Mouse (Mus musculus) neural tube, embryonic 15.5 days (tissue): Measurements from ENCODE around the gene Abcd2. TPM values are rescaled to one million over a fixed set of nuclear protein-coding genes. Genes with fewer than 3 reads are reported as not detected.

Experiments
- ATAC-seq: fragments of 200-750 bp; cut with Nextera tagmentation; 2 replicates; pipeline ENCODE4 v1.8.0; 2017; ENCODE audit warnings: mild to moderate bottlenecking, moderate TSS enrichment, moderate library complexity; ENCODE audit not compliant: low FRiP score
- H3K27ac ChIP-seq: fragments of 300-500 bp; sonication (generic); replicated peaks from 2 replicates; pipeline ENCODE4 v1.5.1; 2015; ENCODE audit warnings: mild to moderate bottlenecking, inconsistent platforms
- H3K27me3 ChIP-seq: fragments of 300-500 bp; sonication (generic); replicated peaks from 2 replicates; pipeline ENCODE4 v1.6.1; 2015; ENCODE audit warnings: inconsistent platforms
- H3K36me3 ChIP-seq: fragments of 300-500 bp; sonication (generic); 2 replicates; pipeline ENCODE4 v1.6.1; 2015; ENCODE audit warnings: inconsistent platforms
- H3K4me1 ChIP-seq: fragments of 300-500 bp; sonication (generic); 2 replicates; pipeline ENCODE4 v1.6.1; 2015; ENCODE audit warnings: inconsistent platforms
- H3K4me2 ChIP-seq: fragments of 300-500 bp; sonication (generic); 2 replicates; pipeline ENCODE4 v1.6.1; 2015; ENCODE audit warnings: inconsistent platforms, mild to moderate bottlenecking, moderate library complexity
- H3K4me3 ChIP-seq: fragments of 300-500 bp; sonication (generic); replicated peaks from 2 replicates; pipeline ENCODE4 v1.5.1; 2015; ENCODE audit warnings: mild to moderate bottlenecking, inconsistent platforms
- H3K9ac ChIP-seq: fragments of 300-500 bp; sonication (generic); replicated peaks from 2 replicates; pipeline ENCODE4 v1.6.1; 2015; ENCODE audit warnings: mild to moderate bottlenecking, inconsistent platforms
- H3K9me3 ChIP-seq: fragments of 300-500 bp; sonication (generic); replicated peaks from 2 replicates; pipeline ENCODE4 v1.6.1; 2016; ENCODE audit warnings: inconsistent platforms
- WGBS: fragments of 180-500 bp; shearing (Covaris S2); methylation state at CpG from one replicate; pipeline ENCODE4 v1.1.7; 2015; ENCODE audit warnings: mixed read lengths; 5-methylcytosine and 5-hydroxymethylcytosine counted together
- polyA plus RNA-seq: library from polyadenylated mRNA; unstranded; fragments of >200 nt; fragmentation: Nextera tagmentation; extraction: Ambion mirVana; gene quantifications from 2 replicates; pipeline ENCODE4 v1.2.1, GENCODE M21; 2015

Abcd2 gene
- polyA plus RNA-seq: 4.7 and 5.2 TPM in 2 replicates

- WGBS: under 1% methylated on average over 22 of the region's 22 CpGs
- H3K4me2 ChIP-seq: peak within 1 kb of the TSS; percentile 87
- H3K27me3 ChIP-seq: no peaks in the 10 kb centered on the region
- peak within 1 kb of the TSS; percentile 59 for H3K9ac ChIP-seq
- peak within 1 kb of the TSS; percentile 87 for H3K27ac ChIP-seq
- peak; percentile 93 for ATAC-seq
- no peaks in the 10 kb centered on the region for H3K36me3 ChIP-seq
- H3K4me1 ChIP-seq: peaks cover 21% of the 10 kb centered on the region
- H3K9me3 ChIP-seq: no peaks in the 10 kb centered on the region
- H3K4me3 ChIP-seq: peak within 1 kb of the TSS; percentile 51
These were observed at the start of gene Abcd2 for GRCm38 (mm10) chr15:91191412-91192222. Gene Abcd2 (minus strand): TSS chr15:91191799.

- 90% methylated on average over 3 of the region's 3 CpGs for WGBS
- no peak overlapping the region for H3K4me2 ChIP-seq
- H3K27me3 ChIP-seq: no peaks in the 10 kb centered on the region
- no peak overlapping the region for H3K27ac ChIP-seq
- no peak overlapping the region for H3K9ac ChIP-seq
- H3K4me3 ChIP-seq: no peak overlapping the region
- no peaks in the 10 kb centered on the region for H3K4me1 ChIP-seq
- no peaks in the 10 kb centered on the region for H3K9me3 ChIP-seq
- no peaks in the 10 kb centered on the region for H3K36me3 ChIP-seq
- no peak for ATAC-seq
These were observed 49.2 kb upstream of the Abcd2 start for GRCm38 (mm10) chr15:91240683-91241335.

GRCm38 (mm10) chr15:91237294-91237693 lies 45.7 kb upstream of the Abcd2 start:
- ATAC-seq: no peak
- no peak overlapping the region for H3K9ac ChIP-seq
- H3K4me2 ChIP-seq: no peak overlapping the region
- H3K27ac ChIP-seq: no peak overlapping the region
- no peaks in the 10 kb centered on the region for H3K27me3 ChIP-seq
- H3K9me3 ChIP-seq: no peaks in the 10 kb centered on the region
- no peak overlapping the region for H3K4me3 ChIP-seq
- 90% methylated on average over 5 of the region's 5 CpGs for WGBS
- H3K4me1 ChIP-seq: no peaks in the 10 kb centered on the region
- no peaks in the 10 kb centered on the region for H3K36me3 ChIP-seq

GRCm38 (mm10) chr15:91206518-91206917 lies 14.9 kb upstream of the Abcd2 start:
- ATAC-seq: no peak
- no peak overlapping the region for H3K9ac ChIP-seq
- WGBS: 86% methylated on average over 5 of the region's 5 CpGs

GRCm38 (mm10) chr15:91203521-91203920 lies 11.9 kb upstream of the Abcd2 start:
- Histone ChIP-seq H3K4me3 (no peak overlapping the region), H3K27ac (no peak overlapping the region), H3K9me3 (no peaks in the 10 kb centered on the region), H3K9ac (no peak overlapping the region), H3K4me1 (no peaks in the 10 kb centered on the region), H3K27me3 (no peaks in the 10 kb centered on the region), H3K36me3 (no peaks in the 10 kb centered on the region), H3K4me2 (no peak overlapping the region)
- ATAC-seq: no peak
- WGBS: 79% methylated on average over 3 of the region's 3 CpGs

More at GRCm38 (mm10) chr15:91206518-91206917, 14.9 kb upstream of the Abcd2 start:
- Histone ChIP-seq H3K4me1 (no peaks in the 10 kb centered on the region), H3K9me3 (no peaks in the 10 kb centered on the region), H3K27me3 (no peaks in the 10 kb centered on the region), H3K4me3 (no peak overlapping the region), H3K4me2 (no peak overlapping the region), H3K27ac (no peak overlapping the region), H3K36me3 (no peaks in the 10 kb centered on the region)

GRCm38 (mm10) chr15:91202486-91202885 lies 10.9 kb upstream of the Abcd2 start:
- Histone ChIP-seq H3K4me1 (no peaks in the 10 kb centered on the region), H3K4me3 (no peak overlapping the region), H3K9ac (no peak overlapping the region), H3K27ac (no peak overlapping the region), H3K27me3 (no peaks in the 10 kb centered on the region), H3K9me3 (no peaks in the 10 kb centered on the region), H3K36me3 (no peaks in the 10 kb centered on the region), H3K4me2 (no peak overlapping the region)
- 93% methylated on average over 1 of the region's 1 CpGs for WGBS
- ATAC-seq: no peak

- H3K4me1 ChIP-seq: no peaks in the 10 kb centered on the region
- 93% methylated on average over 1 of the region's 1 CpGs for WGBS
- no peaks in the 10 kb centered on the region for H3K9me3 ChIP-seq
- H3K36me3 ChIP-seq: no peaks in the 10 kb centered on the region
- ATAC-seq: no peak
- no peak overlapping the region for H3K27ac ChIP-seq
- no peak overlapping the region for H3K4me2 ChIP-seq
- no peaks in the 10 kb centered on the region for H3K27me3 ChIP-seq
- H3K9ac ChIP-seq: no peak overlapping the region
- H3K4me3 ChIP-seq: no peak overlapping the region
These were observed 9.2 kb upstream of the Abcd2 start for GRCm38 (mm10) chr15:91200833-91201232.

GRCm38 (mm10) chr15:91199256-91199905 lies 7.8 kb upstream of the Abcd2 start, which contains the start of gene CN725425:
Gene CN725425 (plus strand): TSS chr15:91199494.
- Histone ChIP-seq H3K9ac (no peak within 1 kb of the TSS), H3K9me3 (no peaks in the 10 kb centered on the region), H3K4me2 (no peak within 1 kb of the TSS), H3K27me3 (no peaks in the 10 kb centered on the region), H3K4me3 (no peak within 1 kb of the TSS), H3K4me1 (no peaks in the 10 kb centered on the region), H3K27ac (no peak within 1 kb of the TSS), H3K36me3 (no peaks in the 10 kb centered on the region)
- WGBS: 93% methylated on average over 30 of the region's 30 CpGs
- ATAC-seq: no peak

- WGBS: 13% methylated on average over 7 of the region's 7 CpGs
- H3K9ac ChIP-seq: peak overlapping the region; percentile 59
These were observed 612 bp upstream of the Abcd2 start for GRCm38 (mm10) chr15:91192223-91192598.

GRCm38 (mm10) chr15:91190519-91191207 lies 936 bp downstream of the Abcd2 start:
- Histone ChIP-seq H3K4me2 (peak overlapping the region; percentile 87), H3K36me3 (no peaks in the 10 kb centered on the region), H3K9ac (peak overlapping the region; percentile 59), H3K27ac (peak overlapping the region; percentile 87), H3K4me3 (peak overlapping the region; percentile 51), H3K4me1 (peaks cover 21% of the 10 kb centered on the region), H3K27me3 (no peaks in the 10 kb centered on the region), H3K9me3 (no peaks in the 10 kb centered on the region)
- WGBS: 32% methylated on average over 17 of the region's 17 CpGs
- no peak for ATAC-seq

More at GRCm38 (mm10) chr15:91192223-91192598, 612 bp upstream of the Abcd2 start:
- H3K4me3 ChIP-seq: peak overlapping the region; percentile 51
- H3K4me2 ChIP-seq: peak overlapping the region; percentile 87
- H3K27me3 ChIP-seq: no peaks in the 10 kb centered on the region
- no peaks in the 10 kb centered on the region for H3K36me3 ChIP-seq
- peak; percentile 62 for ATAC-seq
- H3K27ac ChIP-seq: peak overlapping the region; percentile 87
- H3K4me1 ChIP-seq: peaks cover 21% of the 10 kb centered on the region
- no peaks in the 10 kb centered on the region for H3K9me3 ChIP-seq

GRCm38 (mm10) chr15:91190026-91190425 lies 1.6 kb downstream of the Abcd2 start:
- H3K27me3 ChIP-seq: no peaks in the 10 kb centered on the region
- H3K27ac ChIP-seq: no peak overlapping the region
- peaks cover 21% of the 10 kb centered on the region for H3K4me1 ChIP-seq
- ATAC-seq: no peak
- H3K9ac ChIP-seq: peak overlapping the region; percentile 59; the same call in 1 of the 2 replicates
- peak overlapping the region; percentile 87 for H3K4me2 ChIP-seq
- no peaks in the 10 kb centered on the region for H3K36me3 ChIP-seq
- H3K4me3 ChIP-seq: peak overlapping the region; percentile 51
- H3K9me3 ChIP-seq: no peaks in the 10 kb centered on the region
- WGBS: 14% methylated on average over 4 of the region's 4 CpGs
